Mouse (Mus musculus) limb, embryonic 11.5 days (tissue): ENCODE measurements around the gene Flot1. TPM values are rescaled to one million over a fixed set of nuclear protein-coding genes. Genes with fewer than 3 reads are reported as not detected.

Experiments used
- ATAC-seq: fragments of 200-750 bp; cut with Nextera tagmentation; 2 replicates; pipeline ENCODE4 v1.8.0; 2017; ENCODE audit warnings: low read depth; ENCODE audit not compliant: insufficient number of reproducible peaks, low FRiP score, low TSS enrichment
- DNase-seq: peaks from one replicate; pipeline ENCODE4 v3.0.0-alpha.2; 2015; ENCODE audit warnings: low spot score
- H3K27ac ChIP-seq: fragments of 300-500 bp; sonication (generic); replicated peaks from 2 replicates; pipeline ENCODE4 v1.5.1; 2014; ENCODE audit warnings: low read depth, mild to moderate bottlenecking, low read length
- H3K27me3 ChIP-seq: fragments of 300-500 bp; sonication (generic); 2 replicates; pipeline ENCODE4 v1.6.1; 2014; ENCODE audit warnings: mild to moderate bottlenecking, low read length, mixed read lengths; ENCODE audit not compliant: control insufficient read depth, insufficient read depth
- H3K36me3 ChIP-seq: fragments of 300-500 bp; sonication (generic); 2 replicates; pipeline ENCODE4 v1.6.1; 2014; ENCODE audit warnings: mild to moderate bottlenecking, low read length, moderate library complexity, mixed read lengths; ENCODE audit not compliant: control insufficient read depth, insufficient read depth
- H3K4me1 ChIP-seq: fragments of 300-500 bp; sonication (generic); 2 replicates; pipeline ENCODE4 v1.6.1; 2014; ENCODE audit warnings: low read length, mixed read lengths; ENCODE audit not compliant: control insufficient read depth, insufficient read depth
- H3K4me2 ChIP-seq: fragments of 300-500 bp; sonication (generic); 2 replicates; pipeline ENCODE4 v1.6.1; 2014; ENCODE audit warnings: low read depth, mild to moderate bottlenecking, moderate library complexity; ENCODE audit not compliant: severe bottlenecking
- H3K4me3 ChIP-seq: fragments of 300-500 bp; sonication (generic); 2 replicates; pipeline ENCODE4 v1.5.1; 2014; ENCODE audit warnings: low read depth, low read length
- H3K9ac ChIP-seq: fragments of 300-500 bp; sonication (generic); 2 replicates; pipeline ENCODE4 v1.6.1; 2014; ENCODE audit warnings: mild to moderate bottlenecking, low read length
- H3K9me3 ChIP-seq: fragments of 300-500 bp; sonication (generic); 2 replicates; pipeline ENCODE4 v1.6.1; 2016; ENCODE audit warnings: low read length; ENCODE audit not compliant: control insufficient read depth
- WGBS: fragments of 180-500 bp; shearing (Covaris S2); extraction: QIAGEN DNeasy Blood & Tissue Kit; methylation state at CpG from one replicate; pipeline ENCODE4 v1.1.7; 2014; 5-methylcytosine and 5-hydroxymethylcytosine counted together
- polyA plus RNA-seq: library from polyadenylated mRNA; unstranded; fragments of >200 nt; fragmentation: Nextera tagmentation; extraction: Ambion mirVana; gene quantifications from 2 replicates; pipeline ENCODE4 v1.2.1, GENCODE M21; 2014

Flot1 gene
- polyA plus RNA-seq, 1 experiment from 2014 or later: 47.8 TPM

DNA sequence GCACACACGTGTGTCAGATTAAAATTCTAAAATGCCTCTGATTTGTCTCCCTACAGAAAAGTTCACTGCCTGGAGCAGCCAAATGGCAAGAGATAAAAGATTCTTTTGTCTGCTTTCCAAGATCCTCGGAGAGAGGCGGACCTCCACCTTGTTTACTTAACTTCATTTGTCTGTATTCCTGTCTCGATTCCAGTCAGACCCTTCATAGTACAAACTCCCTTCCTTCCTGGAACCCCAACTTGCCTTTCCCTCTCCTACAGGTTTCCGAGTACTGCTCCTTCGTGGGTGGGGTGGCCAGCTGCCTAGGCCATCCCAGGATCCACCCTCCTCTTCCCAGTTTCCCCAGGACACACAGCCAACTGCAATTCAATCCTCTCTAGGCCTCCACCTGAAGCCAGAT, 20.0 kb upstream of the Flot1 start:
- Histone ChIP-seq H3K27me3 (no peaks in the 10 kb centered on the region), H3K9ac (no peak overlapping the region), H3K27ac (no peak overlapping the region), H3K4me2 (no peak overlapping the region), H3K36me3 (no peaks in the 10 kb centered on the region), H3K9me3 (no peaks in the 10 kb centered on the region; the same call in 1 of the 2 replicates), H3K4me3 (no peak overlapping the region), H3K4me1 (no peaks in the 10 kb centered on the region)
- ATAC-seq (no peak), DNase-seq (no peak)
- WGBS: 82% methylated on average over 6 of the region's 6 CpGs

DNA sequence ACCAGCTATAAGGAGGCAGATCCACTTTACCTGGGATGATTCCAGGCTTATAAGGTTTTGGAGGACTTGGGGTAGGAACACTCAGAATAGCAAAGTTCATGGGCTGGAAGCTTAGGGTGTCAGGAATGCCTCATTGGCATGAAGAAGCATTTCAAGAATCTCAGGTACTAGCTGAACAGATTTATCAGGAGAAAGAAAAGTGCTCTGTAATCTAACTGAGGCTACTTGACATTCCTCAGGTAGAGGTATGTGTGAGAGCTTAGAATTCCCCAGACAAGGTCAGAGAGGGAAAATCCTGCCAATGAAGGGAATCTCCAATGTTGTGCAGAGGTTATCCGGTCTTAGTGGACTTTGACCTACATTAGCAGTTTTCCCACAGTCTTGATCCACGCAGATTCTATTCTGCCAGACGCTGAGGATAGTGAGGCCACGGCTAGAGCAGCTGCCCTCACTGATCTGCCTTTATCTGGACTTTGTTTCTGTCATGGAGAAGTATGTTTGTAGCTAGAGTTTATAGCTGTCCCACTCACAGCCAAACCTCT, 19.1 kb upstream of the Flot1 start:
- Histone ChIP-seq H3K9ac (no peak overlapping the region), H3K4me2 (no peak overlapping the region), H3K4me3 (no peak overlapping the region), H3K36me3 (no peaks in the 10 kb centered on the region), H3K4me1 (no peaks in the 10 kb centered on the region), H3K27me3 (no peaks in the 10 kb centered on the region), H3K9me3 (no peaks in the 10 kb centered on the region), H3K27ac (no peak overlapping the region)
- 86% methylated on average over 4 of the region's 4 CpGs for WGBS
- ATAC-seq: no peak
- no peak for DNase-seq

DNA sequence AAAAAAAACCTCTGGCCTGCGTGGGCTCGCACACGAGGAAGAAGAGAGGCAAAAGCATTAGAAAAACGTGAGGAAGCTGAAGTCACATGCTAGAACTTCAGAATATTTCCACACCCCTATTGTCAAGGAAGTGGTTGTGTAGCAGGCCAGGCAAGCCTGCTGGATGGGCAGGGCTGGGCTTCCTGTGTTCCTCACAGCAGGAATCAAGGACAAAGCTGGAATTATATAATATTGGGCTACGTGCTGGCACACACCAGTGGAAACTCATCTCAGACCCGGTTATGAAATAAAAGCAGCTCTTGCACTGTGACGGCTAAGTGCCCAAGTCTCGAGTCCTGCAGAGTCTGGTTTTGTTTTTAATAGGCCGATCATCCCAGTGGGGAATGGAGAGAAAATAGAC, 15.0 kb upstream of the Flot1 start:
- Histone ChIP-seq H3K4me2 (no peak overlapping the region), H3K9me3 (no peaks in the 10 kb centered on the region), H3K9ac (no peak overlapping the region), H3K27ac (no peak overlapping the region), H3K4me3 (no peak overlapping the region), H3K36me3 (no peaks in the 10 kb centered on the region), H3K27me3 (no peaks in the 10 kb centered on the region), H3K4me1 (no peaks in the 10 kb centered on the region)
- ATAC-seq: no peak
- WGBS: 81% methylated on average over 9 of the region's 9 CpGs
- no peak for DNase-seq

DNA sequence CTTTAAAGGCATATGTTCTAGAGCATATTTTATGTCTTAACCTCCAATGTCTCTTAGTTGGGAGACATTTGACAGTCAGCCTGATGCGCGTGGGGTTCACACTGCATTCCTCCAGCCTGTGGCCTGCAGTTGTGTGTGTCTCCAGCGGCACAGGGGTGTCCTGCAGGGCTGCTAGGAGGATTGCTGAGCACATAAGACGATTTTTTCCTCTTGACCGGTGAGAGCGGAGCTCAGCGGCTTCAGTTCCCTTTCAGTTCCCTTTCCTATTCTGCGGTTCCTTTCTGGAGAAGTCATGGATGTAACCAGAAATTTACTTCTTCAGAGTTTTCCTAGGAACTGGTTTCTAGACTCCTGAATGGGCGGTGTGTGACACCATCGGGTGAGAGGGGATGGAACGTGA, 13.6 kb upstream of the Flot1 start:
- Histone ChIP-seq H3K4me3 (no peak overlapping the region), H3K27ac (no peak overlapping the region), H3K36me3 (no peaks in the 10 kb centered on the region), H3K27me3 (no peaks in the 10 kb centered on the region), H3K4me1 (no peaks in the 10 kb centered on the region), H3K9ac (no peak overlapping the region), H3K4me2 (no peak overlapping the region), H3K9me3 (no peaks in the 10 kb centered on the region)
- ATAC-seq (no peak), DNase-seq (no peak)
- 86% methylated on average over 11 of the region's 11 CpGs for WGBS

DNA sequence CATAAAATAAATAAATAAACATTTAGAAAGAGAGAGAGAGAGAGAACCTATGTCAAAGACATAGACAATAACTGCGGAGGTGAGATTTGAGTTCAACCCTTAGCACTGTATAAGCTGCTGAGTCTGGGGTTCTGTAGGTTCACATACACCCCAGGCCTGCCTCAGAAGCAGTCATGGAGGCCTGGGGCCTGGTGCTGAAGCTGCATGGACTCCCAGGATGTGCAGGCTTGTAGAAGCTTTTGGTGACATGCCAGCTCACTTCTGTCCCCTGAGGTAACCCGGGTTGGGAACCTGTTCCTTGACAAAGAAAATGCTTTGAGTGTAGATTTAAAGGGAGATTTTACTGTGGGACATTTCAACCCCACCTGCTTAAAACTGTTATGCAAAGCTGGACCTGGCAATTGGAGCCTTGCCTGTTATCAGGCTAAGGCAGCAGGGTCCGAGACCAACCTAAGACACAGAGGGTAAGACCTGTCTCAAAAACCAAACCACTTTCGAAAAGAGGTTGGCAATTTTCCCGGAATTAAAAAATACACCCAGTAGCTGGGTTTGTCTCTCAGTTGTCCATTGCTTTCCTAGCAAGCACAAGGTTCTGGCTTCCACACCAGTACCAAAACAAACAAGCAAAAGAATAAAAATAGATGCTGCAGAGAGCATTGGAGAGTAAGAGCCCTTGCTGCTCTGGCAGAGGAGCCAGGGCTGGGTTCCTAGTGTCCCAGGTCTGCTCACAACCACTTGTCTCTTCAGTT, 12.0 kb upstream of the Flot1 start:
- WGBS: 82% methylated on average over 5 of the region's 5 CpGs
- Histone ChIP-seq H3K9ac (no peak overlapping the region), H3K27ac (no peak overlapping the region)

DNA sequence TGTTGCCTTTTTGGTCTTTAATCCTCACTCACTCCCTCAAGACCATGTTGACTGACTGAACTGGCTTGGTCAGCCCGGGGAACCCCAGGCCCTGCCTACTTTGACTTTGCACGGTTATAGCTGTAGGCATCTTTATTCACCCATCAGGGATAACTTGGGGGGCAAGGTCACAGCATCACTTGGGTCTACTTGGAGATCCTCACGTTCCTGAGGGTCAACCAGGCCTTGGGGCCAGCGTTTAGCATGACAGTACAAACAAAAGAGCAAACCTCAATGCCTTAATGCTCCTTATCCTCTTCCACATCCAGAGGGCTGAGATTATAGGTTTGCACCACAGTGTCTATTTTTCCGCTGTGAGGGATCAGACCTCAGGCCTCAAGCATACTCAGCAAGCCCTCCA, 10.7 kb upstream of the Flot1 start:
- no peaks in the 10 kb centered on the region for H3K9me3 ChIP-seq
- H3K27me3 ChIP-seq: no peaks in the 10 kb centered on the region
- H3K27ac ChIP-seq: no peak overlapping the region
- no peaks in the 10 kb centered on the region for H3K36me3 ChIP-seq
- ATAC-seq (no peak), DNase-seq (no peak)
- no peak overlapping the region for H3K4me3 ChIP-seq
- peaks cover 4% of the 10 kb centered on the region; the same call in 1 of the 2 replicates for H3K4me1 ChIP-seq
- H3K4me2 ChIP-seq: no peak overlapping the region
- H3K9ac ChIP-seq: no peak overlapping the region
- WGBS: 83% methylated on average over 5 of the region's 5 CpGs

More for the DNA sequence above, 12.0 kb upstream of the Flot1 start:
- H3K9me3 ChIP-seq: no peaks in the 10 kb centered on the region
- H3K4me3 ChIP-seq: no peak overlapping the region
- DNase-seq: no peak
- ATAC-seq: no peak
- H3K4me1 ChIP-seq: no peaks in the 10 kb centered on the region
- no peak overlapping the region for H3K4me2 ChIP-seq
- no peaks in the 10 kb centered on the region for H3K27me3 ChIP-seq
- no peaks in the 10 kb centered on the region for H3K36me3 ChIP-seq

DNA sequence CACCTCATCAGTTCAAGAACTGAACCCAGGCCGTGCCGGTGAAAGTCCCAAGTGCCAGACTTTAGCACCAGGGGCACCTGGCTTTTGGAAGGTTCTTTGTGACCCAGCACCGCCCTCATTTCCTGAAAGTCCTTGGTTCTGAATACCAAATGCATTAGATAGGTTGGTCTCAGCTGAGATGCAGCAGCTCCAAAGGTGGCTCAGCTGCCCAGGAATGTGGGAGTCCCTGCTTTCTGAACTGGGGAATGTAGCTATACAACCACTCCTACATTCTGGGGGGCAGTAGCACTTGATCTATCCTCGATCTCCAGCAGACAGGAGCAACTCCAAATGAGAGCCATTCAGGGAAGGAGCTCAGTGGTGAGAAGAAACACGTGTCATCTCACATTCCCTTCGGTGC, 10.3 kb upstream of the Flot1 start:
- DNase-seq: no peak
- Histone ChIP-seq H3K4me2 (no peak overlapping the region), H3K27ac (no peak overlapping the region), H3K4me3 (no peak overlapping the region), H3K27me3 (no peaks in the 10 kb centered on the region), H3K36me3 (no peaks in the 10 kb centered on the region), H3K4me1 (peaks cover 8% of the 10 kb centered on the region; the same call in 1 of the 2 replicates), H3K9me3 (no peaks in the 10 kb centered on the region), H3K9ac (no peak overlapping the region)
- ATAC-seq: no peak
- 78% methylated on average over 6 of the region's 6 CpGs for WGBS

DNA sequence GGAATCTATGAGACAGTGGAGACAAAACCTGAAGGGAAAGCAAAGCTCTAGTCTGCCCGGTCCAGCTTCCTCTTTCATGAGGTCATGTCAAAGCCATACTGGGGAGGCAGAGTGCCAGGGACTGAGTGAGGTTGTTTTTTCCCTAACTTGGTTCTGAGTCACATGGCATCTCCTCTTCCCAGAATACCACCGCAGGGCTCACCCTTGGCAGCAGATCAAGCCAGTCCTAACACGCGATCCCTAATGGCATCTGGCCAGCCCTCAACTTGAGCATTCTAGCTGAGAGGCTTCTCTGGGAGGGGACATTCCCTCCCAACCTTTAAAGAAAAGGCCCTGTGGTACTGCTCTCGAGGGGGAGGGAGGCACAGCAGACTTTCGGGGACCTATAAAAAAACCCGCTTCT, 9.8 kb upstream of the Flot1 start:
- Histone ChIP-seq H3K4me3 (no peak overlapping the region), H3K9ac (no peak overlapping the region), H3K9me3 (no peaks in the 10 kb centered on the region), H3K27ac (no peak overlapping the region), H3K36me3 (no peaks in the 10 kb centered on the region), H3K4me1 (peaks cover 8% of the 10 kb centered on the region; the same call in 1 of the 2 replicates), H3K27me3 (no peaks in the 10 kb centered on the region), H3K4me2 (no peak overlapping the region)
- ATAC-seq: no peak
- WGBS: 80% methylated on average over 7 of the region's 7 CpGs
- DNase-seq: no peak
